Mouse (Mus musculus) right cerebral cortex, postnatal 25 days (tissue): ENCODE measurements around the gene Agxt2.

ENCODE experiments used
- DNase-seq: peaks from one replicate; pipeline ENCODE4 v3.0.0; 2022

Gene Agxt2

GRCm38 (mm10) chr15:10426545-10427266 is 68.4 kb downstream of the Agxt2 start:
- DNase-seq, result peak; percentile 30

DNA sequence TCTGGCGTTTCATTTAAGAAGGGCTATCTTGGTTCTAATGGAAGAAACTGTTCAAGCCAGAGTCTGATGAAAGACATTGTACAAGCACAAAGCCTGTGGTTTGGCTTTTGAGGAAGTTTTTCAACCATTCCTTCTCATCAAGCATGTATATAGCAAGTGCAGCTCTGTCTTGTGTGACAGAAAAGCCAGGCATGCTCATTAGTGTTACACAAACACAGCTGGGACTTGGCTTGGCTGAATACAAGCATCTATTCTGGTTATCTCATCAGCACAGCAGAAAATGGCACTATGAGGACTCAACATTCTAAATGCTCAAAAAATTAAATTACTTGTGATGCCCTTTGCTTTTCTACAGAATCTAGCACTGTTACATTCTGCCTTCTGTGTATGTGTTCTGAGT is 78.6 kb downstream of the Agxt2 start:
- no peak for DNase-seq

- no peak for DNase-seq
Observed at GRCm38 (mm10) chr15:10439963-10440362, 81.6 kb downstream of the Agxt2 start.

- no peak for DNase-seq
Observed at GRCm38 (mm10) chr15:10441493-10441892, 83.2 kb downstream of the Agxt2 start.

- no peak for DNase-seq
Observed at GRCm38 (mm10) chr15:10442275-10442674, 83.9 kb downstream of the Agxt2 start.

DNA sequence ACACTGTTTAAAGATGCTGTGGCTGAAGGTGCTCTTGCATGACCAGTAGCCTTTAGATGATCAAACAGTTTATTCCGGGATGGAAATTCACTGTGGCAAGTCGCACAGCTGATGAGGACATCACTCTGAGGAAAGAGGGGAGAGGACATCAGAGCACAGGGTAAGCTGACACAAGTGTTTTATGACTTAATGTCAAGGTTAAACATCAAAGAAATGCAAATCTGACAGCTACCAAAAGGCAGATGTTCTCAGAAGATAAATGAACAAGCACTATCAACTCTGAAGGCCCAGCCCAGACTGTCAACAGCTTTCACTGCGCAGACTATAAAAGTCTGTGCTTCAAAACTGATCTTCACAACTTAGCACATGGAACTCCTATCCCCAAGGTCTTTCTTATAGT is 88.8 kb downstream of the Agxt2 start:
- DNase-seq, result no peak
